Mouse (Mus musculus): ENCODE measurements around the gene Slc35d1. TPM values are rescaled to one million over a fixed set of nuclear protein-coding genes. Genes with fewer than 3 reads are reported as not detected.

Gene Slc35d1
- polyA plus RNA-seq, 1 experiment from 2014 or later = 5.8 TPM

DNA sequence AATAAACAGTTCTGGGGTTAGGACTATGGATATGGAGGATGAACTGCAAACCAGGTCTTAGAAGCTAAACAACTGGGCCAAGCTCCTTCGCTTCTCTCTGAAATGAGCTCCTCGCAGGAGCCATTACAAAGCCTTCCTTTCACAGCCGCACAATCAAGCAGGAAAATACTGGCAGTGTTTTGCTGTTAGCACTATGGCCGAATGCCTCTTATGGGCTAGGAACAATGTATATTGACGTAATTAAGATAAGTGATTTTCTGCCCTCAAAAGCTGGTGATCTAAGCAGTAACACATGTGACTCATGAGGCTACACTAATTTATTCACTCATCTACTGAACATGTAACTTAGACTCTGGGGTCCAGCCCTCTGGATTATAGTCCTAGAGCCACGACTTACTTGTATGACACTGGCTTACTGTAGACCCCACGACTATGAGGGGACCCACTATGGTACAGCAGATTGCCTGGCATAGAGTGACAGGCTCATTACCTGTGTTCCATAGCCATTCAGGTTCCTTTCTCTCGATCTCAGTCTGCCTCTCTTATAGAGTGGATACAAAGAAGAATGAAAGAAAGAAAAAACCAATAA, 34.6 kb downstream of the Slc35d1 start:
- Histone ChIP-seq H3K4me2 (replicated peaks; ENCODE audit: low read depth) (no peak overlapping the region), H3K4me1 (replicated peaks; ENCODE audit: control insufficient read depth, insufficient read depth) (0 out of 2 replicates have a peak, but pooled peaks cover 5% of the 10 kb centered on the region), H3K27ac (replicated peaks) (peak overlapping the region; percentile 69), H3K36me3 (ENCODE audit: control insufficient read depth, insufficient read depth, low read length) (peaks cover 18% of the 10 kb centered on the region), H3K4me3 (ENCODE audit: low read depth, low read length) (no peak overlapping the region), H3K9me3 (ENCODE audit: control insufficient read depth, low read length) (no peaks in the 10 kb centered on the region), H3K27me3 (ENCODE audit: control insufficient read depth, insufficient read depth, low read length) (no peaks in the 10 kb centered on the region), H3K9ac (ENCODE audit: low read length) (no peak overlapping the region)
- no peak for TF ChIP-seq EP300 (optimal IDR thresholded peaks at IDR 0.05)
- WGBS = 69% methylated on average over 8 of the region's 8 CpGs
- no peak for DNase-seq (ENCODE audit: low spot score)
- ATAC-seq (ENCODE audit: low FRiP score, low TSS enrichment) = peak; percentile 56; the same call in 1 of the 2 replicates

DNA sequence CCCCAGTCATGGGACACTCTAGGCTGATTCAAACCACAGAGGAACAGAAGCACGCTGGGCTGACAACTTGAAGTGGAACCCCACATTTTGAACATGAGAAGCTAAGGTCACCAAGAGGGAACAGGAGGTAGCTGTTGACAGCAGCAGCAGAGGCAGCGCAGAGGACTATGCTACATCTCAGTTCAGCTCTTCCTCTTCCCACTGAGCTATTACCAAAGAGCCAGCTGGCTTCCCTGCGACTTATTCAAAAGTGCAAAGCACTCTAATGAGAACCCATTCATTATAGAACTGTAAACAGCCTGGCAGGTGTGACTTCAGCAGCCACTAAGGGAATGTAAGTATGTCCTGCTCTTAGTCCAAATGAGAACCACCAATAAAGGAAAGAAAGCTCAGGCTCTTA, 35.4 kb downstream of the Slc35d1 start:
- ATAC-seq (ENCODE audit: low FRiP score, low TSS enrichment) (peak; percentile 38; the same call in 1 of the 2 replicates), DNase-seq (ENCODE audit: low spot score) (no peak)
- H3K9me3 ChIP-seq (ENCODE audit: control insufficient read depth, low read length) = no peaks in the 10 kb centered on the region
- 54% methylated on average over 3 of the region's 3 CpGs for WGBS
- peaks cover 12% of the 10 kb centered on the region for H3K36me3 ChIP-seq (ENCODE audit: control insufficient read depth, insufficient read depth, low read length)
- peak overlapping the region; percentile 70 for H3K27ac ChIP-seq (replicated peaks)
- 0 out of 2 replicates have a peak, but pooled peaks cover 5% of the 10 kb centered on the region for H3K4me1 ChIP-seq (replicated peaks; ENCODE audit: control insufficient read depth, insufficient read depth)
- H3K4me3 ChIP-seq (ENCODE audit: low read depth, low read length) = no peak overlapping the region
- H3K27me3 ChIP-seq (ENCODE audit: control insufficient read depth, insufficient read depth, low read length) = no peaks in the 10 kb centered on the region
- H3K4me2 ChIP-seq (replicated peaks; ENCODE audit: low read depth) = no peak overlapping the region
- TF ChIP-seq EP300 (optimal IDR thresholded peaks at IDR 0.05) = no peak
- no peak for TF ChIP-seq CTCF (IDR thresholded peaks at IDR 0.05; ENCODE audit: low read depth)
- H3K9ac ChIP-seq (ENCODE audit: low read length) = no peak overlapping the region

DNA sequence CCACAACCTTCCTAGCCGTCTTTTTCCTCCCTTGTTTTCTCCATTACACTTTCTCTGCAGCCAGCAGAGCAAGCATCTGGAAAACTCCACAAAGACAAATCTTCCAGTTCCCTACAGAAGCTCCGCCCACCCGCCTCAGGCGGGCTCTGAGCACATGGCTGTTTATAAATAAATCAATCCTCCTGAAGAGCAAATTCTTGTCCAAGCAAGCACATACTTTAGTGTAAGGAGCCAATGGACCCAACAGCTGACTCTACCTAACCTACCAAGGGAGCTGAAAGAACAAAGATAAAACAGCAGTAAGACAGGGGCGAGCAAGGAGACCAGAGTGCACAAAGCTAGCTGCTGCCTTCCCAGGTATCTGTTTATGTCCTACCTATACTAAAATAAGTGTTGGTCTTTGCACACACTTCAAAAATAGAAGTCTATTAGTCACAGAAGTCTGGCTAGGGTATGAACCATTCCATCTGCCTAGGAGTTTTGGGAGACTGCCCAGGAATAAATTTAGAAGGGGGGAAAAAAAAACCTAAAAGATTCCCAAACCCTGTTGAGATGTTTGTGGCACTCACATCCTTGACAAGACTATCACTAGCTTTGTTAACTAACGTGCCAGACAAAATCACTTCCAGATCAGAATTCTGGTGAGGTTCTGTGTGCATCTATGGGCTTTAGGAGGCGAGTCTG, 36.2 kb downstream of the Slc35d1 start:
- peaks cover 8% of the 10 kb centered on the region for H3K36me3 ChIP-seq (ENCODE audit: control insufficient read depth, insufficient read depth, low read length)
- TF ChIP-seq CTCF (IDR thresholded peaks at IDR 0.05; ENCODE audit: low read depth) (no peak), EP300 (optimal IDR thresholded peaks at IDR 0.05) (no peak)
- no peak overlapping the region for H3K4me3 ChIP-seq (ENCODE audit: low read depth, low read length)
- ATAC-seq (ENCODE audit: low FRiP score, low TSS enrichment) = peak; percentile 38; the same call in 1 of the 2 replicates
- no peak overlapping the region for H3K4me2 ChIP-seq (replicated peaks; ENCODE audit: low read depth)
- no peaks in the 10 kb centered on the region for H3K27me3 ChIP-seq (ENCODE audit: control insufficient read depth, insufficient read depth, low read length)
- no peak for DNase-seq (ENCODE audit: low spot score)
- 41% methylated on average over 7 of the region's 7 CpGs for WGBS
- H3K27ac ChIP-seq (replicated peaks) = peak overlapping the region; percentile 82
- no peaks in the 10 kb centered on the region for H3K9me3 ChIP-seq (ENCODE audit: control insufficient read depth, low read length)
- no peak overlapping the region for H3K9ac ChIP-seq (ENCODE audit: low read length)
- 0 out of 2 replicates have a peak, but pooled peaks cover 5% of the 10 kb centered on the region for H3K4me1 ChIP-seq (replicated peaks; ENCODE audit: control insufficient read depth, insufficient read depth)

GRCm38 (mm10) chr4:103177681-103178080, 37.3 kb downstream of the Slc35d1 start:
- no peak for TF ChIP-seq CTCF (IDR thresholded peaks at IDR 0.05; ENCODE audit: low read depth)
- TF ChIP-seq EP300 (optimal IDR thresholded peaks at IDR 0.05) = no peak
- Histone ChIP-seq H3K4me1 (replicated peaks; ENCODE audit: control insufficient read depth, insufficient read depth) (0 out of 2 replicates have a peak, but pooled peaks cover 5% of the 10 kb centered on the region), H3K4me3 (ENCODE audit: low read depth, low read length) (no peak overlapping the region), H3K27me3 (ENCODE audit: control insufficient read depth, insufficient read depth, low read length) (no peaks in the 10 kb centered on the region), H3K9me3 (ENCODE audit: control insufficient read depth, low read length) (no peaks in the 10 kb centered on the region), H3K27ac (replicated peaks) (peak overlapping the region; percentile 82), H3K9ac (ENCODE audit: low read length) (no peak overlapping the region), H3K36me3 (ENCODE audit: control insufficient read depth, insufficient read depth, low read length) (peaks cover 4% of the 10 kb centered on the region; the same call in 1 of the 2 replicates), H3K4me2 (replicated peaks; ENCODE audit: low read depth) (no peak overlapping the region)
- ATAC-seq (ENCODE audit: low FRiP score, low TSS enrichment) (no peak), DNase-seq (ENCODE audit: low spot score) (no peak)
- WGBS = 87% methylated on average over 1 of the region's 1 CpGs

DNA sequence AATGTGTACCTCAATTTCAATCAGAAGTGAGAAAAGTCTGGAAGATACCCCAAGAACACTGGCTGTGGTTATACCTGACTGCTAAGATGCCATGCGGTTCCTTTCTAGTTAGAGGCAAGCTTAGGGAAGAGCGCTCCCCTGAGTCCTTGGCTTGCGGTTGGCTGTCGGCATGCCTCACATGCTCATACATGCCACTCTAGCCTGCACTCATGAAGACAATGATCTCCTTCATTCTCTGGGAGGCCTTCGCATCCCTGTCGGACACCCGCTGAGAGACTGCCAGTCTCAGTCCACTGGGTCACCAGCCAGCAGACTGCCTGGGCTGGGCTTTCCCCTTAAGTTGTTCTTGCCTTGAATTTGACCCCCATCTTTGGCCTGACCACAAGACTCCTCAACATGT, 41.0 kb downstream of the Slc35d1 start:
- Histone ChIP-seq H3K9me3 (ENCODE audit: control insufficient read depth, low read length) (no peaks in the 10 kb centered on the region), H3K27me3 (ENCODE audit: control insufficient read depth, insufficient read depth, low read length) (no peaks in the 10 kb centered on the region), H3K27ac (replicated peaks) (no peak overlapping the region), H3K4me1 (replicated peaks; ENCODE audit: control insufficient read depth, insufficient read depth) (0 out of 2 replicates have a peak, but pooled peaks cover 2% of the 10 kb centered on the region), H3K4me2 (replicated peaks; ENCODE audit: low read depth) (no peak overlapping the region), H3K36me3 (ENCODE audit: control insufficient read depth, insufficient read depth, low read length) (peaks cover 12% of the 10 kb centered on the region), H3K9ac (ENCODE audit: low read length) (no peak overlapping the region), H3K4me3 (ENCODE audit: low read depth, low read length) (no peak overlapping the region)
- ATAC-seq (ENCODE audit: low FRiP score, low TSS enrichment) (no peak), DNase-seq (ENCODE audit: low spot score) (no peak)
- 80% methylated on average over 7 of the region's 7 CpGs for WGBS
- no peak for TF ChIP-seq CTCF (IDR thresholded peaks at IDR 0.05; ENCODE audit: low read depth)
- no peak for TF ChIP-seq EP300 (optimal IDR thresholded peaks at IDR 0.05)

DNA sequence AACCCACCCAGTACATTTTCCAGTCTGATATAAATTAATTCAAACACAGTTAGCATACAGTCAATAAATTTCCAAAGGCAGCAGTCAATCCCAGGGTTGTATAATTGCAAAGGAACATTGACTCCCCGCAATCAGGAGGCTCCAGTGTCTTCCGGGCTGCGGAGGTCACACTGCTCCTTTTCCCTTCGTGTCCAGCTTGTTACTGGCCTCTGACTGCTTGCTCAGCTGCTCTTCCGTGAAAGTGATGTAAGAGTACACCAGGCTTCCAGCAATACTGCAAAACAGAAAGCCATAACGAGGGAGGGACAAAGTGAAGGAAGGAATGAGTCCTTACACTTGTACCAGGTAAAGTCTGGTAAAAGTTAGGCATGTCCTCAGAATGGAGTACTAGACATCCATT, 41.5 kb downstream of the Slc35d1 start:
- 55% methylated on average over 6 of the region's 6 CpGs for WGBS
- no peak overlapping the region for H3K9ac ChIP-seq (ENCODE audit: low read length)
- TF ChIP-seq CTCF (IDR thresholded peaks at IDR 0.05; ENCODE audit: low read depth) (no peak), EP300 (optimal IDR thresholded peaks at IDR 0.05) (no peak)
- DNase-seq (ENCODE audit: low spot score) (no peak), ATAC-seq (ENCODE audit: low FRiP score, low TSS enrichment) (no peak)
- no peaks in the 10 kb centered on the region for H3K9me3 ChIP-seq (ENCODE audit: control insufficient read depth, low read length)
- peaks cover 12% of the 10 kb centered on the region for H3K36me3 ChIP-seq (ENCODE audit: control insufficient read depth, insufficient read depth, low read length)
- no peak overlapping the region for H3K4me2 ChIP-seq (replicated peaks; ENCODE audit: low read depth)
- H3K4me1 ChIP-seq (replicated peaks; ENCODE audit: control insufficient read depth, insufficient read depth) = 0 out of 2 replicates have a peak, but pooled peaks cover 2% of the 10 kb centered on the region
- no peak overlapping the region for H3K4me3 ChIP-seq (ENCODE audit: low read depth, low read length)
- H3K27me3 ChIP-seq (ENCODE audit: control insufficient read depth, insufficient read depth, low read length) = no peaks in the 10 kb centered on the region
- no peak overlapping the region for H3K27ac ChIP-seq (replicated peaks)

Data from stomach, postnatal 0 days (tissue).